Mouse (Mus musculus) lung, postnatal 0 days (tissue): ENCODE data around the gene Tldc2.

Experiments
- CTCF ChIP-seq: IDR thresholded peaks from 2 replicates; pipeline ENCODE4 v1.5.1; 2016; ENCODE audit warnings: antibody characterized with exemption, mild to moderate bottlenecking
- EP300 ChIP-seq: IDR thresholded peaks from 2 replicates; pipeline ENCODE4 v1.6.1; 2016; ENCODE audit warnings: antibody characterized with exemption, mild to moderate bottlenecking, control low read depth

GRCm38 (mm10) chr2:157052448-157052847 is 34.4 kb upstream of the Tldc2 start:
- TF ChIP-seq CTCF (no peak), EP300 (no peak)
